Comparison of ENCODE assay signal across 19 mouse cellular contexts in the genomic region with DNA sequence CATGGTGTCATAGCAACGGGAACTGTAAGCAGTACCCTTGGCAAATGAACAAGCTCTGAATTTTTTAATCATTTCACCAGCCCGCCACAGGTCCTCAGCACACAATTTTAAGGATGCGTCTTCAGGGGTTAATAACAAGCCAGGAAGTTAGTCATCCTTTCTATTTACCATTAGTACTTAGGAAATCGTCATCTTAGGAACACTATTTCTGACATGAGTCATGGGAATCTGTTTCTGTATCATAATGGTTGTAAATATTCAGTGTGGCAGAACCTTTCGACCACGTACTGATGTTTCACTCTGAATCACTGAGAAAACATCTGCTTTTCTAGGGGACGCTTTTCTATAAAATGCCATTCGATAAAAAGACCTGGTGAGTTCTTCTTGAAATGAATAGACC.
"Had no signal": no experiment of that assay in that cellular context is flagged by ENCODE, and none has a peak within 500 bp of the region (broad histone marks: within the 10 kb centered on the region; RNA-seq: fewer than 3 reads in every experiment).

No protein-coding gene starts in this region.

- H3K4me1 ChIP-seq: limb, embryonic 12.5 days; limb, embryonic 15.5 days; megakaryocyte, embryonic 14.5 days; midbrain, embryonic 13.5 days; neural tube, embryonic 12.5 days; neural tube, embryonic 15.5 days had no signal

- H3K27ac ChIP-seq: limb, embryonic 12.5 days; limb, embryonic 15.5 days; liver, embryonic 14.5 days; macrophage; midbrain, embryonic 10.5 days; midbrain, embryonic 13.5 days; neural tube, embryonic 12.5 days; neural tube, embryonic 15.5 days had no signal

- H3K9me3 ChIP-seq: limb, embryonic 12.5 days; limb, embryonic 15.5 days; midbrain, embryonic 10.5 days; midbrain, embryonic 13.5 days; neural tube, embryonic 12.5 days; neural tube, embryonic 15.5 days had no signal

- H3K4me3 ChIP-seq: limb, embryonic 12.5 days; limb, embryonic 15.5 days; megakaryocyte, embryonic 14.5 days; midbrain, embryonic 10.5 days; midbrain, embryonic 13.5 days; neural tube, embryonic 12.5 days; neural tube, embryonic 15.5 days had no signal

- ATAC-seq: liver, postnatal 0 days; lung, postnatal 0 days; midbrain, embryonic 13.5 days had no signal

- H3K4me2 ChIP-seq: limb, embryonic 12.5 days; limb, embryonic 15.5 days; liver, embryonic 11.5 days; lung, embryonic 14.5 days; midbrain, embryonic 13.5 days; neural tube, embryonic 12.5 days; neural tube, embryonic 15.5 days had no signal

- H3K36me3 ChIP-seq: limb, embryonic 12.5 days; limb, embryonic 15.5 days; midbrain, embryonic 10.5 days; midbrain, embryonic 13.5 days; neural tube, embryonic 12.5 days; neural tube, embryonic 15.5 days had no signal

- H3K27me3 ChIP-seq: limb, embryonic 12.5 days; limb, embryonic 15.5 days; megakaryocyte, embryonic 14.5 days; midbrain, embryonic 13.5 days; neural tube, embryonic 12.5 days; neural tube, embryonic 15.5 days had no signal

- H3K9ac ChIP-seq: limb, embryonic 12.5 days; limb, embryonic 15.5 days; liver, embryonic 14.5 days; liver, postnatal 0 days; lung, embryonic 14.5 days; midbrain, embryonic 13.5 days; neural tube, embryonic 12.5 days; neural tube, embryonic 15.5 days had no signal

- DNase-seq: kidney, postnatal 14 days; kidney, postnatal 4 days; left cerebral cortex, postnatal 4 days; liver, postnatal 0 days; lung, embryonic 14.5 days; right cerebral cortex, postnatal 25 days; thymus, adult 18-20 months; thymus, postnatal 36 days had no signal
